Comparison of ENCODE assay signal across 23 mouse cellular contexts in the genomic region with DNA sequence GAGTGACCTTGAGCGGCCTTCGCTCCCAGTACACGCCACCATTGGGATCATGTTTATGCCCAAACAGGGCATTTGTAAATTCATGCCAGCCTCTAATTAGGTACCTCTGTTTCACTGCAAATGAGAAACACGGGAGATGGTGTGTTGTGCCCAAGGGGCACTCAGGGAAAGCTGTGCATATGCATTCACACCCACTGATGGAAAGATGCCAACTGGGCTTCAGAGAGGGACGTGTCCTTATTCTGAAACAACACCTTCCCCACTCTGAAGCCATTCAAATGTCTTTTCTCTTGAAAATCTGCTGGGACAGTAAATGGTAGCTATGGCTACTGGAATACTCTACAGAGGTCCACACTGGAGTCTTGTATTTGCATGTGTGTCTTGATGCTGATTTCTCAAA. TPM values are rescaled to one million over a fixed set of nuclear protein-coding genes. Genes with fewer than 3 reads are reported as not detected.
"Had no signal": no experiment of that assay in that cellular context is flagged by ENCODE, and none has a peak within 500 bp of the region (broad histone marks: within the 10 kb centered on the region; RNA-seq: fewer than 3 reads in every experiment).

No protein-coding gene starts in this region.

- H3K4me3 ChIP-seq: lung, embryonic 15.5 days; megakaryocyte, embryonic 14.5 days; midbrain, embryonic 13.5 days; midbrain, embryonic 15.5 days; neural tube, embryonic 12.5 days had no signal

- H3K27ac ChIP-seq: lung, embryonic 15.5 days; macrophage; midbrain, embryonic 13.5 days; midbrain, embryonic 15.5 days; neural tube, embryonic 12.5 days had no signal

- H3K9ac ChIP-seq: lung, embryonic 15.5 days; midbrain, embryonic 13.5 days; midbrain, embryonic 15.5 days had no signal

- ATAC-seq: lung, postnatal 0 days; midbrain, embryonic 13.5 days; midbrain, embryonic 15.5 days had no signal

- H3K36me3 ChIP-seq: lung, embryonic 15.5 days; neural tube, embryonic 12.5 days had no signal

- DNase-seq: lung, adult 18-20 months; lung, postnatal 14 days; lung, postnatal 36 days; retina, postnatal 1 day; right cerebral cortex, adult 18-20 months; right cerebral cortex, postnatal 25 days; right cerebral cortex, postnatal 4 days; spleen, adult 18-20 months; thymus, adult 18-20 months; thymus, postnatal 14 days; thymus, postnatal 36 days had no signal

- H3K4me2 ChIP-seq: lung, embryonic 15.5 days; midbrain, embryonic 11.5 days; midbrain, embryonic 13.5 days; midbrain, embryonic 15.5 days; neural tube, embryonic 12.5 days had no signal

- H3K9me3 ChIP-seq: lung, embryonic 15.5 days; megakaryocyte, embryonic 14.5 days; midbrain, embryonic 13.5 days; midbrain, embryonic 15.5 days; neural tube, embryonic 12.5 days had no signal

- H3K4me1 ChIP-seq: lung, embryonic 15.5 days had no signal

- H3K27me3 ChIP-seq: lung, embryonic 15.5 days; midbrain, embryonic 13.5 days; midbrain, embryonic 15.5 days; neural tube, embryonic 12.5 days had no signal

RNA-seq across cellular contexts. Expression of gene Myog, which starts 28.5 kb away (rescaled TPM):
- total RNA-seq: megakaryocyte progenitor cell, adult 5-6 weeks; monocyte, adult 5-6 weeks had no signal
- polyA plus RNA-seq: lung, postnatal 0 days; macrophage; midbrain, embryonic 11.5 days; midbrain, embryonic 13.5 days; midbrain, postnatal 0 days; small intestine, adult 2 months had no signal
